Mouse (Mus musculus) megakaryocyte-erythroid progenitor cell, adult 5-6 weeks (primary cell): Measurements from ENCODE around the gene Ephx1. TPM values are rescaled to one million over a fixed set of nuclear protein-coding genes. Genes with fewer than 3 reads are reported as not detected.

Experiments
- ATAC-seq: replicated peaks from 2 replicates; pipeline ENCODE4 v1.8.0; 2016; ENCODE audit warnings: mild to moderate bottlenecking, inconsistent platforms; ENCODE audit not compliant: severe bottlenecking, poor library complexity, low FRiP score, low TSS enrichment
- total RNA-seq, 2 experiments: library from RNA; stranded (forward) in 1 of 2; stranded (reverse) in 1 of 2; fragments of 200-1000, 215-1000 nt in 1 of 2; fragments of >200 nt in 1 of 2; fragmentation: Nextera tagmentation in 1 of 2; gene quantifications; 2 replicates each; pipeline ENCODE4 v1.2.3; 2014 to 2017

Ephx1 gene
- total RNA-seq, 2 experiments from 2014 or later = not detected

DNA sequence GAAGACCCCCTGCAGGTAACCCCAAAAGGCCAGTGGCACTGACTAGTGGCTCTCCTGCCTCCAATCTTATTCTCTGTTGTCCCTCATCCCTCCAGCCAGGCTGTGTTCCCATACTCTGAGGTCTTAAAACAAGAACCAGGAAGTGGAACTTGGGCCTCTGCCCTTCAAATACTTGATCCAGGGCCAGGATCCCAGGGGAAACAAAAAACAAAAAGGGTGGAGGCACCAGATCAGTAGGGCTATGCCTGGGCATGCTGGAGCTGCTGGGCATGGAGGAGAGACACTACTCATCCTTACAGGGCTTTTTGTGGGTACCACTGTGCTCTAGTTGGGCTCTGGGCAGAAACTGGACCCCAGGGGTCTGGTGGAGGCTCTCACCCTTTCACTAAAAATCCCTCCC is 5.1 kb downstream of the Ephx1 start:
- no peak for ATAC-seq

DNA sequence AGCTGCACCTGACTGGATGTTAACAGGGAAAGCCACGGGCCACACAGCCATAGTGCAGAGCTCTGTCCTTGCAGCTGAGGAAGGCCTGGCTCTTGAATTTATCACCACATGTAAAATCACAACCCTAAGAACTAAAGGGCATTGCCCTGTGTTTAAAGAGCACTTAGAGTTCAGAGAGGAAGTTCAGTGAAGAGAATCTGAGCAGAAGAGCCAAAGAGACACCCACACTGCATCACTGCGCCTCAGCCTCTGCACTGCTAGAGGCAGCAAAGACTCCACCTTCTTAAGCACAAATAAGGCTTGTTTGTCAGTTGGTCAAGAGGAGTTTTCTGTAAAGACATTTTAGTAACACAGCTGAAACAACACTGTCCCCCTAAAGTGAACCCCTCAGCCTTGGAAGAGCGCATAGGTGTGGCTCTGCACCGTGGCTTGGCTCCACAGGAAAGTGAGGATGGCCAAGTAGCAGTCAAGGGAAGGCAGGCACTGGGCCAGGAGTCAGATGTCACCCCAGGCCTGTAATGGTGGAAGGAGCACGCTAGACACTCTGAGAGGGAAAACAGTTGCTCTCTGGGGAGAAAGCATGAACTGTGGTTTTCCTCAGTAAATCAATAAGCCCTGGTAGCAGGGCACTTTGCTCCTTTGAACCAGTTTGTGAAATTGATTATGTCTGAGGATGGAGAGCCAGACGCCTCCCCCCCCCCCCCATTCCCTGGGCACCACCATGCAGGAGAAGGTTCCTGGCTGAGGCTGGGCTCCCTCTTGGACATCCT is 5.8 kb downstream of the Ephx1 start:
- no peak for ATAC-seq

DNA sequence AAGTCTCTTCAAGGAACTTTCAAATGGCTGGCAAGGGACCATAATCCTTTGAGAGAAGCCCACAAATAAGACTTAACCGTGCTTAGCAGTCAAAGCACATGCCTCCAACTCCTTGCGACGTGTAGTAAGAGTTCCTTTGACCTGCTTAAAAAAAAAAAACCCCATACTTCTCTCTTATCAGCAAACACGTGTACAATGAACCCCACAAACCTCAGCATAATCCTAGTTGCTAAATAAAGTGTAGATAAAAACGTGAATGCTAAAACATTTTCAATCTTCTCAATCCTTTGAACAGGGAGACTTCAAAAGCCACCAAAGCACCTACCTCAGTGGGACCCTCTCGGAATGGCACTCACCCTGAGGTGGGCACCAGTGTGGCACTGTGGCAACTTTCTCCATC is 7.3 kb downstream of the Ephx1 start:
- ATAC-seq = no peak

DNA sequence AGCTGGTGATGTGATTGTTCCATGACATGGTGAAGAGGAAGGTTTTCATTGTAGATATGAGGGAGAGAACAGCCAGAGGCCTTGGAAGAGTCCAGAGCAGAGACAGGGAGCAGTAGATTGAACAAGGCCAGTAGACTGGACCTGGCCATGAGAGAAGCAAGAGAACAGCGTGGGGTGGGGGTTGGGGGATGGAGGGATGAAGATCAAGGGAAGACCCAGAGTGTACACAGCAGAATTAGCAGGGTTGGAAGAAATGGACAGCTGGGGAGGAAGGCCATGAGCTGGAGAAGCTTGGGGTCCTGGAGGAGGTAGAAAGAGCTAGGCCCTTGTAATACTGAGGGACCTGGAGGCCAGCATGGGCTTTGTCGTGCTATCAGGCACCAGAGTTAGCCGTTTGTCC is 8.3 kb downstream of the Ephx1 start:
- no peak for ATAC-seq

DNA sequence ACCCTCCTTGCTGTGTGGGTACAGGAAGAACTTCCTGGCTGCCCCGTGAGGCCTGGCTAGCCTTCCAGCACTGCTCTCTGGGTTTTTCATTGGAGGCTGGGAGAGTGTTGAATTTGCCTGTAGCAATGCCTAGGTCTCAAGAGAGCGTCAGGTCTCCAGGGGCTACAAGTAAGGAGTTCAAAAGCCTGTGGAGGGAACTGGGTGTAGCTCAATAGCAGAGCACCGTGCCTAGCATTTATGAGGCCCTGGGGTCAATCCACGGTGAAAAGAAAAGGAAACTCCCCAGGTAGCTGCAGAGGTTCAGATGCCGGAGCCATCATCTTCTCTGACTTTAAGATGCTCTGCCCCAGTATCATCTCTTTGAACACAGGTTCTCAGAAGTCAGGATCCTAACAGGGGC is 9.1 kb downstream of the Ephx1 start:
- no peak for ATAC-seq

DNA sequence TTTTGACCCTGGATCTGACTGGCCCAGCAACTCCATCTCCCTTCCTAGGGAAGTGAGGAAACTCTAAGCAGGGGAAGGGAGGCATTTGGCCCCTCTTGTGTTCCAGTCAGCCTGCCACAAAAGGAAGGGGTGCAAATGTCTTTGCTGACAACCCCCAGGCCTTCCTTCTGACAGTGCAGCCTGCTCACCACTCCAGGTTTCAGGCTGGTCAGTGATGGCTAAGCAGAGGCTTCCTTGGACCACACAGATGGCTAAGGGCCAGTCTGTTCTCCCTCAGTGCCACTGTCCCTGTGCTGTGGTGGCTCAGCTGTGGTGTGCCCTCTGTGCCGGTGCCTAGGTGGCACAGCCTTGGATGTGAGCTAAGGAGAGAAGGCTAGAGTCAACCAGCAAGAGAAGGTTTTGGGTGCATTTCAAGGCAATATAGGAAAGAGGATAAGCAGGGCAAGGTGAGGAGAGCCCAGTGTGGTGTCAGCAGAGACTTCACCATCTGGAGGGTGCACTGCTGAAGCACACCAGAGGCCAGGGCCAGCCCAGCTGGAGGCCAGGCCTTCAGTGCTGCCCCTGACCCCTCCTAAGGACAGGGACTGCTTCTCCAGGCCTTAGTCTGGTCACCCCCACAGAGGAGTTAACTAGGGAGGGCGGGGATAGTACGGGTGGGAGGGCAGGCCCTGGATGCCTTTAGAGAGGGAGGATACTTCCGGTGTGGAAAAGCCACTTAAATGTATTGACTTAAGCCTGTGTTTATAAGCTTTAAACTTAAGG is 10.4 kb downstream of the Ephx1 start:
- ATAC-seq = no peak

DNA sequence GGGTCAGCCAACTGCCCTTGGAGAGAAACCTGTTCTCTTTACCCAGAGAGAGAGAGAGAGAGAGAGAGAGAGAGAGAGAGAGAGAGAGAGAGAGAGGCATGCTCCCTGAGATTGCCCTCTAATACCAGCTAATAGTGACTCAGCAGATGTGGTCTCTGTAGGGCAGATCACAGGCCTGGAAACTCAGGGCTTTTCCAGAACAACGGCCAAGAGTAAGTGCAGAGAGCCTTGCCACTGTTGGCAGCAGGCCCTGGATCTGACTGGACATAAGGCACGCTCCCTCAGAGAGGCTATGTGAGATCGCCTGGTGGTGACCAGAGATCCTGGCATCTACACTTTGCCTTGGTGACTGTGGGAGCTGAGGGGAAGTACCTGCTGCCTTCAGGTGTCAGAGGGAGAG is 10.9 kb downstream of the Ephx1 start:
- ATAC-seq = 0 out of 2 replicates have a peak, but pooled peaks have one; percentile 15

DNA sequence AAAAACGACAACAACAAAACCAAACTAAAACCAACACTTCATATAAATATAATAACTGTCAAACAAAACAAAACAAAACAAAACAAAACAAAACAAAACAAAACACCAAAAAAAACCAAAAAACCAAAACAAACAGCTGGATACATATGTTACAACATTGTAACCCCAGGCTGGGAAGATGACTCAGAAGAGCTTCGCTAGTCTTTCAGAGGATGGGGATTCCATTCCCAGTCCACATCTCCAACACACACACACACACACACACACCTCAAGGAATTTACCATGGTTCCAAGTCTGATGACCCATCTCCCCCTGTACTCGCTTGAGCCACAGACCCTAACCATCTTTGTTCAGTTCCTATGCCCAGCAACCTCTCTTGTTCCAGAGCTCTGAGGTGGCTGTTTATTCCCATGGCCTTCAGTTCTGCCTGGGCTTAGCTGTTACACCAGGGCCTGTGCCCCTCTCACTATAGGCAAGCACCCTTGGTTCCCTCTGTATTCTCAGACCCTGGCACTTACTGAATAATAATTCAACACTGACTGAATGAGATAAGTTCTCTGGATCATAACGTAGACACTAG is 11.6 kb downstream of the Ephx1 start:
- ATAC-seq = no peak

DNA sequence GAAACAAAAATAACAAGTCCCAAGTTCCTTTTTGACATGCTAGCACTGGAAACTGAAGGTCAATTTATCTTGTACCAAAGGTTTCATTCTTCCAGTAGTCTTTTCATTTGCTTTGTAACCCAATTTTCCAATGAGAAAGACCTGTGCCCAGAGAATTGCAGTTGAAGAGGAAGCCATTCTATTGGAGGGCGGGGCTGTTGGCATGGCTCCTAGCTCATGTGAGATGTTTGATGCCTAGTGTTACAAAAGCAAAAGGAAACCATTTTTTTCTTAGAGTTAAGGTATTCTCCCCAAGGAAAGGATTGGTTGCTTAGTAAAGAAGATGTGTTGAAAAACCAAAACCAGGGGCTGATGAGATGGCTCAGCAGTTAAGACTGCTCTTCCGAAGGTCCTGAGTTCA is 12.4 kb downstream of the Ephx1 start:
- ATAC-seq = no peak

DNA sequence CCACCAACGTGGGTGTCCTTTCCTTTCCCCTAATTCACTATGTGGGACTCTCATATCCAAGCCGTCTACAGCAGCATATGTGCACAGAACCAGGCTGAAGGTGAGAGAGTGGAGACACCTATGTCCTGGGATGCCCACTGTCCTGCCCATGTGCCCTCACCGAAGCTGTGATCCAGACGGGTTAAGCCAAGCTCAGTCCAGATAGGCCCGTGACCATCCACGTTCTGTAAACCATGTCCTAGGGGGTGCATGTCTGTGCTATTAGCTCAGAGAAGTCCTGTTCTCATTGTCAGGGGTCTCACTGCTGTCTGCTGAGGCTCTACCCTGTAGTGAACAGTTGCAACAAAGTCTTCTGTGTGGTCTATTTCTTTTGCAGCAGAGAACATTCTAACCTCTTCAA is 12.9 kb downstream of the Ephx1 start:
- no peak for ATAC-seq

DNA sequence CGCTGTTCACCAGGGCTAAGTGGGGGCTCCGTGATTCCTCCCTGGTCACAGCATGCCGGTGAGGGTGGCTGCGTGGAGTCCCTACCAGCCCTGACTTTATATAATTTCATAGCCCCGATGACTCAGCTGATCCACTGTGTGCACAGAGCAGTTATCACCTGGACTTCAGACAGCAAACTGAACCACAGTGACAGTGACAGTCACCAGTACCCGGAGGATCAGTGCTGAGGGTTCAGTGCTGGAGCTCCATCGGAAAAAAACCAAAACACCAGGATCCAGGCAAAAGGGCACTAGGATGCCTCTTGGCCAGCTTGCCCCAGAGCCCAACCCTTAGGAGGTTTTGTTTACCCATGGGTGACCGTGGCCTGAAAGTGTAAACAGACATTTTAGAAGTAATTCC is 15.4 kb downstream of the Ephx1 start:
- no peak for ATAC-seq

DNA sequence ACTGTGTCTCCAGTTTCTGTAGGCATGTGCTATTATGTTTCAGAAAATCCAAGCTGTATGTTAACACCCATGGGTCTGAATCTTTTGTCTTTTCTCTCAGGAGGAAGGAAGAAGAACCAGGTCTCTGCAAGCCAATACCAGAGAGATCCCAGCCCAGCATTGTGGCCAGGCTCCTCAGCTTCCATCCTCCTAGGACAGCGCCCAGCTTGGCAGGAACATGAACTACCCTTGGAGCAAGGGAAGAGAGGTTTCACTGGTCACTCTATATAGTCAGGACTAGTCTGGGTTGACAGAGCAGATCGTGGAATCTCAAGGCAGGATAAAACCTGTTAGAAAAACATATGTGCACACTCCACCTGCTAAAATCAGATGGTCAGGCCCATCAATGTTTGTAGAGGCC is 16.9 kb downstream of the Ephx1 start:
- ATAC-seq = no peak

DNA sequence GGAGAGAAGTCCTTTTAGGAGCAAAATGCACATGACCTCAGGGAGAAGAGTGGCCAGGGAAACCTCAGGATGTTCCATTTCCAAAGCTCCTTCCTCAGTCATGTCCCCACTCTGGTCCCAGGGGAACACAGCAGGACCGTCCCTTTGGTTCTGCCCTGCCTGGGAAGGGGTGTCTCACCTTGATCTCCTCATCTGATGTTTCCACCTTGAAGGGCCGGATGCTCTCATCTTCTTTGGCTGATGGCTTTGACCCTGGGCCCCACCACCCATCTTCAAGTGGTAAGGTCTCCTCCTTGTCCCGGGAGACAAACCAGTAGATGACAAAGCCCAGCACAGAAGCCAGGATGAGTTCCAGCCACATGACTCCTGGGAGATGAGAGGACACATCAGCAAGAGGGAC is 19.1 kb downstream of the Ephx1 start:
- ATAC-seq = no peak

DNA sequence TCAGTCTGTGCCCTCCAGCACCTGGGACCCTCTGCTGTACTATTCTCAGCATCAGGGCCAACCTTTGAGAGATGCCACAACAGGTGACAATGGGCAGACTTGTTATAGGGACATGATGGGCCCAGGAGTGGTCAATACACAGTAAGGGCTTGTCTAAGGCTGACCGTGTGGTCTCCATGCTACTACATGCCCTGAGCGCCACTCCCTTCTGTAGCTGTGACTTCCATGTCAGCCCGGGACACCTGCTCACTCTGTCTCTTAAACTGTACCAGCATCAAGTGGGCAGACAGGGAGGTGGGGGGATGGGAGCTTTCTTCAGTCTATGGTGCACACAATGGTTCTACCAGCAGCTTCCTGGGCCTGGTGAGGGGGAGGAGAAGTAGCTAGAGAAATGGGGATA is 19.5 kb downstream of the Ephx1 start:
- ATAC-seq = no peak

DNA sequence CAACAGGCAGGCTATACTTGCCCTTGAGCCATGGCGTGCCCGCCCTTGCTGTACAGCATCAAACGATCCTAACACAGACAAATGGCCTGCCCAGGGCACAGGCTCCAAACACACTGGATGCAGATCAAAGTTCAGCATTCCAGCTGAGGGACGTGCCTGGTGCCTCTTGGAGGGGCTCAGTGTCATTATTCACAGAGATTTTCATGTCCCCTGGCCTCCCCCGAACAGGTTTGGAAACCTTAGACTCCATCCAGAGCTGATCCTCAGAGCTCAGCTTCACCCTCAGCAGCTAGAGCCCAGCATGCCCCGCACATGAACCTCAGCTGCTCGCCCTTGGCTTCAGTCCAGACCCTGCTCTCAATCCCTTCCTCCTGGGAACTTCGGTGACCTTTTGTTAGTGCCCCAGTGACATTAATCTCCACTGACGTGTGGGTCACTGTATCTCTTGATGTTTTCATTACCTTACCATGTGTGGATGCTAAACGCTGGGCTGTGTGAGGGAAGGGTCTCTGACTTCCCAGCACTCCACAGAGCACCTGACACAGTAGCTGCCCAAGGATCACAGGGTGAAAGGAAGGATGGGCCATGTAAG is 20.1 kb downstream of the Ephx1 start:
- no peak for ATAC-seq

DNA sequence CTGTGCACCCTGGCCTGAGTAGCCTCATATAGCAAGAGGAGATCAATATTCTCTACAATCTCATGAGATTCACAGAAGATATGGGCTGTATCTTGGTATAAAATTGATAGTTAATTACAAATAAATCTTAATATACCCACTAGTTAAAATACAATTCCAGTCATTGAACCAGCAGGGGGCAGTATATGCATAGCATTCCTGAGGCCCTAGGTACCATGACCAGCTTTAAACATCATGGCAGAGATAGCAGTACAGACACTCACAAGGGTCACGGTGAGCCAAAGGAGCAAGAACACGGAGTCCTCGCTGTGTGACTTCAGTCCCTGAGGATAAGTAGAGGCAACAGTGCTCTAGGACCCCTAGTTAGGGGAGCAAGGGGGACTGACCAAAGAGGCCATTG is 28.6 kb downstream of the Ephx1 start:
- 0 out of 2 replicates have a peak, but pooled peaks have one; percentile 52 for ATAC-seq

DNA sequence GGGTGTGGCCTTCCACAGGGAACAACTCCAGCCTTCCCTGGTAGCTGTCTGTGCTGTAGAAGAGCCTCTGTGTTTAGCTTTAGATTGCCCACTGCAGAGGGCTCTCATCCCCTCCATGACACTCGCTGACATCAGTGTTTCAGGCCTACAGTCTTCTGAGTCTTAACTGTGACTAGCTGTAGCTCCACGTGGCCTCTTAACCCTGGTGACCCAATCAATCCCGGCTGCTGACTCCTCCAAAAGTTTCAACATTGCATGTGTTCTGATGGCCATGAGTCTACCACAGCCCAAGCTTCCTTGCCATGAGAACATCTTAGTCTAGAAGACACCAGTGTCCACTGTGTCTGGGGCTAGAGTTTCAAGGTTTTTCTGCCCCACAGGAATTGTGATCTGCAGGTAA is 30.0 kb downstream of the Ephx1 start:
- no peak for ATAC-seq

DNA sequence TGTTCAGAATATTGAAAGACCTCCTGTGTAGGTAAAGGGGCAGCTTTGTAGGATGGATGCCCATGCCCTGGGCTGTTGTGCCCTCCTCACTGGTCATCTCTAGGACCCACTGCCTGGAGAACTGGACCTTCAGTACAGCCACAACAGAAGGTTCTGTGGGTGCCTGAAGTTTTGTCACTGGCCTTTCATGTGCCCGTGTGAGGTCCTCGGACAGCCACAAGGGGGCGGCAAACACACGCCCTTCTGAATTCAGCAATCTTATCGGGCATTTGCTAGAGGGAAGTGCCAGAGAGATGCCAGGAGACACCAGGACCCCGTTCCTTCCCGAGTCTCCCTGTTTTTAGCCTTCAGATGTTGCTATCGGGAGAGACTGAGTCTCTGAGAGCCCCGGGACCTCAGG is 32.9 kb downstream of the Ephx1 start:
- peak; percentile 76 for ATAC-seq

DNA sequence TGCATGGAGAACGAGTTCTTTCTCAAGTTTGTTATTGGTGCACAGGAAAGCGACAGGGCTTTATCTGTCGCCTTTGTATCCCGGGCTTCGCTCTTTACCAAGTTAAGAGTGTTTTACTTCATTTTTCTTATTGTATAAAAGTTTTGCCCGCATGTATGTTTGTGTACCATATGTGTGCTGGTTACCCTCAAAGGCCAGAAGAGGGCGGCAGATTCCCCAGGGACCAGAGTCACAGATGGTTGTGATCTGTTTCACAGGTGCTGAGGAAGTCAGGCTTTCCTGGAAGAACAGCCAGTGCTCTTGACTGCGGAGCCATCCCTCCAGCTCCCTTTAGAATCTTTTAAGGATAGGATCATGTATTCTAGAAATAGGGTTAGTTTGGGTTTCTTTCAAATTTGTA is 34.0 kb downstream of the Ephx1 start:
- ATAC-seq = no peak

DNA sequence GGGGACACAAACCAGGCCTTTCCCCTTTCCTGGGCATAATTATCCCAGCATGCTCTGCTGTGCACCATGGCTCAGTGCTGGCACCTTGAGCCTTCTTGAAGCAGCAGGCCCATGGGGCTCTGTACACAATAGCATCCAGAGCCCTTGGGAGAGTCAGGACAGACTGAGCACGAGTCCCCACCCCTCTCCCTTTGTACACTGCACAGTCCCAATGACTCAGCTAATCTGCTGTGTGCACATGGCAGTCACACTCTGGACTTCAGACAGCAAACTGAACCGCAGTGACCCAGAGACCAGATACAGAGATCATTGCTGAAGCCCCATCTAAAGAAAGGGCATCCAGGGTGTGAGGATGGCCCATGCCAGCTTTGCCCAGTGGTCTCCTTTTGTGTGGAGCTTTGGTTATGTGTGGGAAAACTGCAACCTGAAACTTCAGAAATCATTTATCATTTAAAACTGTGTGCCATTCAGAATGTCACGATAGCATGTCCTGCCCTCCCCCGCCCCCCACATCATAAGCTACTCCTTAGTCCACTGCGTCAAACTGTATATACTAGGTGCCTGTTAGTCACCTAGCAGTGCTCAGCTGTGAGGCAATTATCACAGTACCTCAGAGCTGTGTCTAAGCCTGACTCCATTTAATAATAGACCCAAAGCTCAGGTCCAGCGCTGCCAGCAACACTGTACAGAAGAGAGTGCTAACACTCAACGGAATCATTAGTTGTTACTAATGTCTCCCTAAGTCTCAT is 39.2 kb downstream of the Ephx1 start:
- peak; percentile 64 for ATAC-seq
